Mouse (Mus musculus) embryonic facial prominence, embryonic 12.5 days (tissue): ENCODE data around the gene Wwp2. TPM values are rescaled to one million over a fixed set of nuclear protein-coding genes. Genes with fewer than 3 reads are reported as not detected.

ENCODE experiments used
- ATAC-seq: fragments of 200-750 bp; cut with Nextera tagmentation; 2 replicates; pipeline ENCODE4 v1.8.0; 2017; ENCODE audit not compliant: insufficient number of reproducible peaks, insufficient read depth, low FRiP score, low TSS enrichment
- H3K27ac ChIP-seq: fragments of 300-500 bp; sonication (generic); 2 replicates; pipeline ENCODE4 v1.5.1; 2016; ENCODE audit warnings: mild to moderate bottlenecking
- H3K27me3 ChIP-seq: fragments of 300-500 bp; sonication (generic); 2 replicates; pipeline ENCODE4 v1.6.1; 2016; ENCODE audit warnings: mild to moderate bottlenecking, moderate library complexity
- H3K36me3 ChIP-seq: fragments of 300-500 bp; sonication (generic); 2 replicates; pipeline ENCODE4 v1.6.1; 2016; ENCODE audit warnings: mild to moderate bottlenecking
- H3K4me1 ChIP-seq: fragments of 300-500 bp; sonication (generic); 2 replicates; pipeline ENCODE4 v1.6.1; 2016
- H3K4me2 ChIP-seq: fragments of 300-500 bp; sonication (generic); replicated peaks from 2 replicates; pipeline ENCODE4 v1.6.1; 2016; ENCODE audit warnings: mild to moderate bottlenecking, moderate library complexity
- H3K4me3 ChIP-seq: fragments of 300-500 bp; sonication (generic); 2 replicates; pipeline ENCODE4 v1.5.1; 2016; ENCODE audit warnings: mild to moderate bottlenecking
- H3K9ac ChIP-seq: fragments of 300-500 bp; sonication (generic); 2 replicates; pipeline ENCODE4 v1.6.1; 2016; ENCODE audit warnings: mild to moderate bottlenecking, moderate library complexity
- H3K9me3 ChIP-seq: fragments of 300-500 bp; sonication (generic); 2 replicates; pipeline ENCODE4 v1.6.1; 2016; ENCODE audit warnings: mild to moderate bottlenecking, moderate library complexity
- WGBS: fragments of 180-500 bp; shearing (Covaris S2); methylation state at CpG from one replicate; pipeline ENCODE4 v1.1.7; 2016; 5-methylcytosine and 5-hydroxymethylcytosine counted together
- microRNA counts: library from miRNA; unstranded; fragments of <30 nt; microRNA quantifications from one replicate; lab custom pipeline; 2017
- microRNA-seq: library from miRNA; unstranded; fragments of <30 nt; microRNA quantifications from one replicate; pipeline ENCODE4, GENCODE M21; 2017
- polyA plus RNA-seq: library from polyadenylated mRNA; unstranded; fragments of >200 nt; fragmentation: Nextera tagmentation; extraction: Ambion mirVana; gene quantifications from 2 replicates; pipeline ENCODE4 v1.2.1, GENCODE M21; 2016

Gene Wwp2
- polyA plus RNA-seq, 1 experiment from 2014 or later, result 160 TPM

DNA sequence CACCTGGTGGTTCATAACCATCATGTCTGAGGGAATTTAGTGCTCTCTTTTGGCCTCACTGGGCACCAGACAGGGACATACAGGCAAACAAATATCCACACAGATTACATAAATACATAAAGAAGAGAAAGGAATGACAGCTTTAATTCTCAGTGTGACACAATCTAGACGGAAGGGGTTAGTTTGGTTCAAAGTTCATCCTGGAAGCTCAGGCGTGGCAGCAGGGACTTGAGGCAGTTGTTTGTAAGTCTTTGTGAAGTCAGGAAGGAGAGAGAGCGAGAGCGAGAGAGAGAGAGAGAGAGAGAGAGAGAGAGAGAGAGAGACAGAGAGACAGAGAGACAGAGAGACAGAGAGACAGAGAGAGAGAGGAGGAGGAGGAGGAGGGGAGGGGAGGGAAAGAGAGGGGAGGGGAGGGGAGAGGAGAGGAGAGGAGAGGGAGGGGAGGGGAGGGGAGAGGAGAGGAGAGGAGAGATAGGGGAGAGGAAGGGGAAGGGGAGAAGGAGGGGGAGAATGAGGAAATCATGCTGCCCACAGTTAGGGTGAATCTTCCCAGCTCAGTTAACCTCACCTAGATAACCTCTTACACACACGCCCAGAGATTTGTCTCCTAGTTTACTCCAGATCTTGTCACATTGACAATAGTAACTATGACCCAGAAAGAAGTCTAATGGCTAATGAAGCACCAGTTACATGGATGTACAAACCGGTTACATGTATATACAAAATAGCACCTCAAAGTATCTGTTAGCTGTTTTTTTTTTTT, 158.0 kb downstream of the Wwp2 start:
- no peak overlapping the region for H3K4me3 ChIP-seq

DNA sequence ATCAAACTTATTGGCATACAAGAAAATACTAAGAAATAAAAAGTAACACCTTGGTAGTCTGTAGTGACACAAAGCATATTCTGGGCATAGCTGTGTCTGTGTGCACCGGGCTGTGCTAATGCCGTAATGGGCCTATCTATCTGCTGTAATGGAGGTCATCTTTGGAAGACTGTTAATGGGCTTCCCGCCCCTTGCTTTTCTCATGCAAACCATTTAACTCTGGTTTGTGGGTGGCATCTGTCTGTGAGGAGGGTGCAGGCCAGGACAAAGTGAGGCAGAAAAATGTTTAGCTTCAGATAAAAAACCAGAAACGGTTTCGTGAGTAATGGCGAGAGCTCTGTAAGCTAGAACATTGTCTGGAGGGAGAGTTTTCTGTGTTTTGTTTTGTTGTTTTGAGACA, 158.7 kb downstream of the Wwp2 start:
- Histone ChIP-seq H3K27ac (no peak overlapping the region), H3K4me2 (no peak overlapping the region), H3K9me3 (no peaks in the 10 kb centered on the region), H3K4me3 (no peak overlapping the region), H3K9ac (no peak overlapping the region), H3K27me3 (no peaks in the 10 kb centered on the region), H3K4me1 (no peaks in the 10 kb centered on the region), H3K36me3 (no peaks in the 10 kb centered on the region)
- WGBS, result 67% methylated on average over 6 of the region's 6 CpGs
- no peak for ATAC-seq

More for the DNA sequence above, 158.0 kb downstream of the Wwp2 start:
- no peak for ATAC-seq
- no peak overlapping the region for H3K4me2 ChIP-seq
- no peaks in the 10 kb centered on the region for H3K36me3 ChIP-seq
- no peak overlapping the region for H3K27ac ChIP-seq
- H3K9me3 ChIP-seq, result no peaks in the 10 kb centered on the region
- WGBS, result 76% methylated on average over 6 of the region's 6 CpGs
- no peak overlapping the region for H3K9ac ChIP-seq
- H3K4me1 ChIP-seq, result no peaks in the 10 kb centered on the region
- H3K27me3 ChIP-seq, result no peaks in the 10 kb centered on the region

DNA sequence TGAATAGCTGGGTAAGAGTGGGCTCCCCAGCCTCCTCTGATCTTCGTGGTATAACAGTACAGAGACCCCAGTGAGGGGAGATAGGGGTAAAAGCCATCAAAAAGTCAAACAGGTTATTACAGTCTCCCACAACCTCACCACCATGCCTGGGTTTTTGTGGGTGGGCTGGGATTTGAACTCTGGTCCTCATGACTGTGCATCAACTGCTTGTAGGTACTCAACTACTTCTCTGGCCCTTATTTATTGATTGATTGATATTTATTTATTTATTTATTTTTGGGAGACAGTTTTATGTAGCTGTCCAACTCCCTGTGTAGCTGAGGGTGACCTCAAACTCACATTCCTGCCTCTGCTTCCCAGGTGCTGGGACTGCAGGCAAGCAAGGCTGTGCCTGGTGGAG, 161.6 kb downstream of the Wwp2 start:
- no peak for ATAC-seq
- no peak overlapping the region for H3K9ac ChIP-seq
- H3K36me3 ChIP-seq, result no peaks in the 10 kb centered on the region
- no peaks in the 10 kb centered on the region for H3K4me1 ChIP-seq
- H3K9me3 ChIP-seq, result no peaks in the 10 kb centered on the region
- no peaks in the 10 kb centered on the region for H3K27me3 ChIP-seq
- 84% methylated on average over 1 of the region's 1 CpGs for WGBS
- H3K4me3 ChIP-seq, result no peak overlapping the region
- H3K4me2 ChIP-seq, result no peak overlapping the region
- H3K27ac ChIP-seq, result no peak overlapping the region

DNA sequence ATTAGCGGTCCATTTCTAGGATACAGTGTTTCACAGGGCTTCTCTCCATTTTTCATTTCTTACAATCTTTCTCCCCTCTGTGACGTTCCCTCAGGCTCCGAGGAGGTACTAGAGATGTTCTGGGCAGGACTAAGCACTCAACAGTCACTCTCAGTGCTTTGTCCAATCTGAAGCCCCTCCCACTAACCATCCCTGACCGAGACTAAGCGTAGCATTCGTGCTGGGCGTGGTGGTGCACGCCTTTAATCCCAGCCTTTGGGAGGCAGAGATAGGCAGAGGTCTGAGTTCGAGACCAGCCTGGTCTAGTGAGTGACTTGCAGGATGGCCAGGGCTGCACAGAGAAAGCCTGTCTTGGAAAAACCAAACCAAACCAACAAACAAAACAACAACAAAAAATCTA, 163.5 kb downstream of the Wwp2 start:
- no peaks in the 10 kb centered on the region for H3K27me3 ChIP-seq
- no peaks in the 10 kb centered on the region for H3K36me3 ChIP-seq
- H3K4me2 ChIP-seq, result no peak overlapping the region
- no peaks in the 10 kb centered on the region for H3K9me3 ChIP-seq
- 84% methylated on average over 9 of the region's 9 CpGs for WGBS
- no peak overlapping the region for H3K4me3 ChIP-seq
- no peaks in the 10 kb centered on the region for H3K4me1 ChIP-seq
- no peak overlapping the region for H3K27ac ChIP-seq
- H3K9ac ChIP-seq, result no peak overlapping the region
- ATAC-seq, result no peak

DNA sequence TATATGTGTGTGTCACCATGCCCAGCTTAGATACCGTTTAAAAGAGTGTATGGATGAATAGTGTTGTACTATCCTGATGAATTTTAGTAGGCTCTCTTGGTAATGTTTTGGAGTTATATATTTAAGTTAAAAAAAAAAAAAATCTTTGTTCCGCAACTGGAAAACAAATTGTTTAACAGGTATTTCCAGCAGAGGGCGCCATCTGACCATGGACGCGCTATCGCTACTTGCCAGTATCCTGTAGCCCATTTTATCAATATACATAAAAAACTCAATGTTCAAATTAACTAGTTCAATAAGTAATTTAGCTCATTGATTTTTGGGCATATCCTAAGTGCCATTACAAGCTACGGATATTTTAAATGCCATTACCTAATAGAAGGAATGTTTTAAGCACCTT, 166.9 kb downstream of the Wwp2 start:
- H3K27ac ChIP-seq, result no peak overlapping the region
- H3K36me3 ChIP-seq, result no peaks in the 10 kb centered on the region
- H3K4me3 ChIP-seq, result no peak overlapping the region
- 6% methylated on average over 7 of the region's 7 CpGs for WGBS
- H3K9ac ChIP-seq, result no peak overlapping the region
- no peaks in the 10 kb centered on the region for H3K4me1 ChIP-seq
- H3K27me3 ChIP-seq, result no peaks in the 10 kb centered on the region
- H3K9me3 ChIP-seq, result no peaks in the 10 kb centered on the region
- ATAC-seq, result no peak
- no peak overlapping the region for H3K4me2 ChIP-seq

MicroRNAs within 50 kb of the gene (microRNA counts, 519-probe panel; counts per million panel counts)
- microRNA mmu-miR-140 (lab: Ali Mortazavi, UCI), result 5,849 counts per million, percentile 93 among the panel's probes with 10 or more counts

Small RNA genes lying within 50 kb of the gene (microRNA-seq; reads per million reads assigned to microRNA genes)
- 15,563 reads per million, percentile 96 among the genes with 10 or more reads in this experiment for gene Mir140

Other genes with a start within 250 kb of the Wwp2 start
- 21.7 and 23.5 TPM in 2 replicates for gene Nfat5, start 142.9 kb upstream of the Wwp2 start, polyA plus RNA-seq
- 13.9 and 14.8 TPM in 2 replicates for gene Nqo1, start 33.2 kb upstream of the Wwp2 start, polyA plus RNA-seq
- 96.9 and 98.8 TPM in 2 replicates for gene Nob1, start 11.3 kb upstream of the Wwp2 start, polyA plus RNA-seq
- gene Psmd7, start 152.1 kb downstream of the Wwp2 start, polyA plus RNA-seq, result 328 and 342 TPM in 2 replicates